Mouse (Mus musculus): ENCODE measurements around the gene Ranbp9. TPM values are rescaled to one million over a fixed set of nuclear protein-coding genes. Genes with fewer than 3 reads are reported as not detected.

The Ranbp9 gene
- total and polyA plus RNA-seq, 2 experiments from 2014 or later, result 9.6 to 67.1 TPM

DNA sequence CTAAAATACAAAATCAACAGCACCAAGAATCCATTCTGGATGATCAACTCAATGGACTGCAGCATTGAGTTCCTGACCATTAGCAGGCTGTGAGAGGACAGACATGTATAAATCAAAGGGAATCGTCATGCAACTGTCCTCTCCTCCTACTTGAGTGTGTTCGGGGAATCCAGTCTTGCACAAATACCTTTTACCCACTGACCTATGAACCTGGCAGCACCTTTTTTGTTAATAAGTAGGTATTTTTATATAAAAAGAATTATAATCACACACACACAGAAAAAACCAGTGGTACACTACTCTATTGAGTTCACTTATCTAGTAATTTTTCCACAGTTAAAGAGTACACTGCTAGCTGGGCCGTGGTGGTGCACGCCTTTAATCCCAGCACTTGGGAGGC, 37.4 kb downstream of the Ranbp9 start:
- 96% methylated on average over 4 of the region's 4 CpGs for WGBS
- H3K4me3 ChIP-seq (ENCODE audit: low read length), result no peak overlapping the region

DNA sequence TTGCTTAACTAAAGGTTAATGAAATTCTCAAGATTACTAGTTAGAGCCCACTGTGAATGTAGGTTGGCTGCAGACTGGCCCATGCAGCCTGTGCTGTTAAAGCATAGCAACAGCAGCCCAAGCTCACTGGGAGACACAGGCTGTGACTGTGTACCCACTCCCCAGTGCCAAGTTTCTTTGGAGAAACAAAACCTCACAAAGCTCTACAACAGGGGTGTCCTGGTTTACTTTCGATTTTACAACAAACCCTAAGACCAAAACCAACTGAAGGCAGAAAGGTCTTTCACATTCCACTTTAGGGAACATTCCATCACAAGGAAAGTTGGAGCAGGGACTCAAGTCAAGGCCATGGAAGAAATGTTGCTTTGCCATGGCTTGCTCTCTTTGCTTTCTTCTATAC, 38.5 kb downstream of the Ranbp9 start:
- no peaks in the 10 kb centered on the region for H3K9me3 ChIP-seq (ENCODE audit: low read length)
- no peaks in the 10 kb centered on the region for H3K4me1 ChIP-seq (ENCODE audit: insufficient read depth, low read length)
- H3K27me3 ChIP-seq (ENCODE audit: insufficient read depth, low read length), result no peaks in the 10 kb centered on the region
- ATAC-seq (no peak), DNase-seq (ENCODE audit: low spot score) (peak; percentile 12)
- no peak overlapping the region for H3K27ac ChIP-seq
- H3K4me2 ChIP-seq (ENCODE audit: low read depth, low read length), result no peak overlapping the region
- H3K4me3 ChIP-seq (ENCODE audit: low read length), result no peak overlapping the region
- no peak for TF ChIP-seq CTCF (IDR thresholded peaks at IDR 0.05; ENCODE audit: low read depth)
- no peak overlapping the region for H3K9ac ChIP-seq (replicated peaks; ENCODE audit: low read length)
- no peaks in the 10 kb centered on the region for H3K36me3 ChIP-seq (ENCODE audit: insufficient read depth, low read length)
- whole genome bisulfite sequencing, result 68% methylated on average over 1 of the region's 1 CpGs

More for the DNA sequence above, 37.4 kb downstream of the Ranbp9 start:
- H3K9me3 ChIP-seq (ENCODE audit: low read length), result no peaks in the 10 kb centered on the region
- TF ChIP-seq CTCF (IDR thresholded peaks at IDR 0.05; ENCODE audit: low read depth), result no peak
- no peaks in the 10 kb centered on the region for H3K27me3 ChIP-seq (ENCODE audit: insufficient read depth, low read length)
- DNase-seq (ENCODE audit: low spot score) (no peak), ATAC-seq (no peak)
- no peak overlapping the region for H3K27ac ChIP-seq
- H3K4me2 ChIP-seq (ENCODE audit: low read depth, low read length), result no peak overlapping the region
- no peaks in the 10 kb centered on the region for H3K36me3 ChIP-seq (ENCODE audit: insufficient read depth, low read length)
- no peaks in the 10 kb centered on the region for H3K4me1 ChIP-seq (ENCODE audit: insufficient read depth, low read length)
- H3K9ac ChIP-seq (replicated peaks; ENCODE audit: low read length), result no peak overlapping the region

DNA sequence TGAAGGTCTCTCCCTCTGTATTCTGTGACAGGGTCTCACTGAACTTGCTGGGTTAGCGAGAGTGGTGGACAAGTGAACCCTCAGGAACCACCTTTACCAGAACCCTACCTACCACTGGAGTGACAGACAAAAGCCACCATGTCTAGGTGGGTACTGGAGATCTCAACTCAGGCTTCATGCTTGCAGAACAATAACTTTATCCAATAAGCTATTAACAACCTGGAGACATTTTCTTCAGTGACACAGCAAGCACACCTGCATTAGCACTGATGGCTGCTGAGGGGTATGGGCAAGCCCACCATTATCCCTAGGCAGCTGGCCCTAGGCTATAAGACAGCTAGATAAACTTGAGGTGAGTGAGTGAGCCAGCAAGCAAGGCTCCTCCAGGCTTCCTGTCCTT, 40.7 kb downstream of the Ranbp9 start:
- TF ChIP-seq CTCF (IDR thresholded peaks at IDR 0.05; ENCODE audit: low read depth), result no peak
- ATAC-seq, result no peak
- H3K27ac ChIP-seq, result no peak overlapping the region
- H3K27me3 ChIP-seq (ENCODE audit: insufficient read depth, low read length), result no peaks in the 10 kb centered on the region
- WGBS, result 100% methylated on average over 1 of the region's 1 CpGs
- H3K4me3 ChIP-seq (ENCODE audit: low read length), result no peak overlapping the region
- no peak for DNase-seq (ENCODE audit: low spot score)
- no peak overlapping the region for H3K9ac ChIP-seq (replicated peaks; ENCODE audit: low read length)
- no peak overlapping the region for H3K4me2 ChIP-seq (ENCODE audit: low read depth, low read length)
- H3K36me3 ChIP-seq (ENCODE audit: insufficient read depth, low read length), result no peaks in the 10 kb centered on the region
- no peaks in the 10 kb centered on the region; the same call in 1 of the 2 replicates for H3K9me3 ChIP-seq (ENCODE audit: low read length)
- H3K4me1 ChIP-seq (ENCODE audit: insufficient read depth, low read length), result no peaks in the 10 kb centered on the region

DNA sequence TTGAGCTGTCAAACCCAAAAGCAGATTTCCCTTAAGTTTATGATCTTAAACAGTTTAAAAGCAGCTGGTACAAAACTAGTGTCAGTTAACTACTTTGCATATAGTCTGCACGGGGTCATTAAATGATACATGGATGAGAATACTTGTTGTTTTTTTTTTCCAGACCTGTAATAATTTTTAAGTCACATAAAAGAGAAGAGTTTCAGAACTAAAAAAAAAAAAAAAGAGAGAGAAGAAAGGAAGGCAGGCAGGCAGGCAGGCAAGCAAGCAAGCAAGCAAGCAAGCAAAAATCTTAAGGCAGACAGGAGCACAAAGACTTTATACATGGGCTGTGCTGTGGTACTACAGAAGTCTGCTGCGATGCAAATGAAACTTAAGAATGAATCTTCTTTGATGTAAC, 47.7 kb downstream of the Ranbp9 start:
- Histone ChIP-seq H3K4me3 (ENCODE audit: low read length) (no peak overlapping the region), H3K9ac (replicated peaks; ENCODE audit: low read length) (no peak overlapping the region), H3K9me3 (ENCODE audit: low read length) (no peaks in the 10 kb centered on the region; the same call in 1 of the 2 replicates), H3K27ac (no peak overlapping the region), H3K4me1 (ENCODE audit: insufficient read depth, low read length) (no peaks in the 10 kb centered on the region), H3K27me3 (ENCODE audit: insufficient read depth, low read length) (no peaks in the 10 kb centered on the region), H3K36me3 (ENCODE audit: insufficient read depth, low read length) (no peaks in the 10 kb centered on the region; the same call in 1 of the 2 replicates), H3K4me2 (ENCODE audit: low read depth, low read length) (no peak overlapping the region)
- TF ChIP-seq CTCF (IDR thresholded peaks at IDR 0.05; ENCODE audit: low read depth), result no peak
- DNase-seq (ENCODE audit: low spot score), result no peak
- no peak for ATAC-seq
- WGBS, result 84% methylated on average over 2 of the region's 2 CpGs

DNA sequence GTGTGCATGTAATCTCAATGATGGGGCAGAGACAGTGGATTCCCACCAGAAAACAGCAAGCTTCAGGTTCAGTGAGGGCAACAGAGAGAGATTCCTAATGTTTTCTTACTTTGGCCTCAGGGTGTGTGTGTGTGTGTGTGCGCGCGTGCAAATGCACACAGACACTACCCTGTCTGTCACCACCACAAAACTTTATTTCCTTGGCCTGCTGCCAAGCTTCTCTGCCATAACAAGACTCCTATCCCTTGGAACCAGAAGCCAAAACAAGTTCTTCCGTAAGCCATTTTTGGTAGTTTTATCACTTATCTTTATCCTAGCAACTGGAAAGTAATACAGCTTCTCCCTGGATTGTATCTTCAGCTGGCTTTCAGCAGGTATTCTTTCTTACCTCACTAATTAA, 52.6 kb downstream of the Ranbp9 start:
- Histone ChIP-seq H3K9ac (replicated peaks; ENCODE audit: low read length) (no peak overlapping the region), H3K36me3 (ENCODE audit: insufficient read depth, low read length) (no peaks in the 10 kb centered on the region; the same call in 1 of the 2 replicates), H3K4me1 (ENCODE audit: insufficient read depth, low read length) (no peaks in the 10 kb centered on the region), H3K27me3 (ENCODE audit: insufficient read depth, low read length) (no peaks in the 10 kb centered on the region), H3K4me2 (ENCODE audit: low read depth, low read length) (no peak overlapping the region), H3K27ac (no peak overlapping the region), H3K4me3 (ENCODE audit: low read length) (no peak overlapping the region), H3K9me3 (ENCODE audit: low read length) (no peaks in the 10 kb centered on the region)
- ATAC-seq, result no peak
- WGBS, result 91% methylated on average over 4 of the region's 4 CpGs
- DNase-seq (ENCODE audit: low spot score), result no peak
- TF ChIP-seq CTCF (IDR thresholded peaks at IDR 0.05; ENCODE audit: low read depth), result no peak

DNA sequence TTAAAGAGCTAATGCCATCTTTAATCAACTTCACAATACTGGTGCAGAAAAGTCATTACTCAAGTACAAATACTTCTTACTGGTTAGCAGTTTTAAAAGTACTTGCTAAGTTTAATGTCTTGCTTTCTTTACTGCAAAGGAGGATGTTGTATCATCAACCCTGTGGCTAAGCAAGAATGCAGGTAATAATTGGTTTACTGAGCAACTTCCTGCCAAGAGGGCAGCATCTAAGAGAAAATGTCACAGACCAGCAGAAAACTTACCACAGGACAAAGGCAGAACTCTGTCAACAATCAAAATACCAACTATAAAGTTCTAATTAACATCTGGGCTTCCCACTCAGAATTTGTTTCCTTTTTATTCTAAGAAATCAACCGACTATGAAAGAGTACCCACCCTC, 65.8 kb downstream of the Ranbp9 start:
- 81% methylated on average over 1 of the region's 1 CpGs for WGBS
- peaks cover 38% of the 10 kb centered on the region for H3K36me3 ChIP-seq (ENCODE audit: insufficient read depth, low read length)
- H3K27ac ChIP-seq, result no peak overlapping the region
- H3K27me3 ChIP-seq (ENCODE audit: insufficient read depth, low read length), result no peaks in the 10 kb centered on the region
- no peak overlapping the region for H3K4me2 ChIP-seq (ENCODE audit: low read depth, low read length)
- ATAC-seq (no peak), DNase-seq (ENCODE audit: low spot score) (no peak)
- H3K9ac ChIP-seq (replicated peaks; ENCODE audit: low read length), result no peak overlapping the region
- no peaks in the 10 kb centered on the region for H3K9me3 ChIP-seq (ENCODE audit: low read length)
- no peak overlapping the region for H3K4me3 ChIP-seq (ENCODE audit: low read length)
- no peaks in the 10 kb centered on the region for H3K4me1 ChIP-seq (ENCODE audit: insufficient read depth, low read length)
- TF ChIP-seq CTCF (IDR thresholded peaks at IDR 0.05; ENCODE audit: low read depth), result no peak

DNA sequence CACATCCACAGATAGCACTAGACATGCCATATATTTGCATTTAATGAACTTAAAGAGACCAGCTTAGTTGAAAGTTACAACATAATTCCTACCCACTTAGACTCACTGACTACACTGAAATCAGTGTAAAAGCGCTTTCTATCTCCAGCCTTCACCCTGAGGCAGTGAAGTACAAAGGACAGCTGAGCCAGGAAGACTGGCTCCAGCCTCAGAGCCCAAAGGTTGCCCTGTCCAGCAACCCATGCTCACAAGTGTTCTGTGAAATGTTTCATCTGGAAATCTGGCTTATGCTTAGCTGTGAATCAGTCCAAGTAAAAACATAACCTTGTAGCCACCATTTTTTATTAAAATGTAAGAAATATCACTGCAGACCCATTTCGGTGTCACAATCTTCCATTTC, 67.5 kb downstream of the Ranbp9 start:
- 98% methylated on average over 2 of the region's 2 CpGs for WGBS
- Histone ChIP-seq H3K9ac (replicated peaks; ENCODE audit: low read length) (no peak overlapping the region), H3K36me3 (ENCODE audit: insufficient read depth, low read length) (peaks cover 35% of the 10 kb centered on the region), H3K9me3 (ENCODE audit: low read length) (no peaks in the 10 kb centered on the region), H3K4me1 (ENCODE audit: insufficient read depth, low read length) (no peaks in the 10 kb centered on the region), H3K4me3 (ENCODE audit: low read length) (no peak overlapping the region), H3K27ac (no peak overlapping the region), H3K27me3 (ENCODE audit: insufficient read depth, low read length) (no peaks in the 10 kb centered on the region), H3K4me2 (ENCODE audit: low read depth, low read length) (no peak overlapping the region)
- ATAC-seq (no peak), DNase-seq (ENCODE audit: low spot score) (no peak)
- no peak for TF ChIP-seq CTCF (IDR thresholded peaks at IDR 0.05; ENCODE audit: low read depth)

Measured in hindbrain, postnatal 0 days (tissue).